Mouse (Mus musculus) telencephalon, adult 2 months (tissue): ENCODE data around the gene Rpl3l.
"Not testable (repeated sequence)": the region's sequence is repeated elsewhere in the genome, so short reads cannot be mapped to it uniquely, and the experiment has no call there.

Source experiments
- DNase-seq: peaks from one replicate; pipeline ENCODE4 v3.0.0-alpha.2; 2011; ENCODE audit warnings: low read depth, low spot score

Rpl3l gene

DNA sequence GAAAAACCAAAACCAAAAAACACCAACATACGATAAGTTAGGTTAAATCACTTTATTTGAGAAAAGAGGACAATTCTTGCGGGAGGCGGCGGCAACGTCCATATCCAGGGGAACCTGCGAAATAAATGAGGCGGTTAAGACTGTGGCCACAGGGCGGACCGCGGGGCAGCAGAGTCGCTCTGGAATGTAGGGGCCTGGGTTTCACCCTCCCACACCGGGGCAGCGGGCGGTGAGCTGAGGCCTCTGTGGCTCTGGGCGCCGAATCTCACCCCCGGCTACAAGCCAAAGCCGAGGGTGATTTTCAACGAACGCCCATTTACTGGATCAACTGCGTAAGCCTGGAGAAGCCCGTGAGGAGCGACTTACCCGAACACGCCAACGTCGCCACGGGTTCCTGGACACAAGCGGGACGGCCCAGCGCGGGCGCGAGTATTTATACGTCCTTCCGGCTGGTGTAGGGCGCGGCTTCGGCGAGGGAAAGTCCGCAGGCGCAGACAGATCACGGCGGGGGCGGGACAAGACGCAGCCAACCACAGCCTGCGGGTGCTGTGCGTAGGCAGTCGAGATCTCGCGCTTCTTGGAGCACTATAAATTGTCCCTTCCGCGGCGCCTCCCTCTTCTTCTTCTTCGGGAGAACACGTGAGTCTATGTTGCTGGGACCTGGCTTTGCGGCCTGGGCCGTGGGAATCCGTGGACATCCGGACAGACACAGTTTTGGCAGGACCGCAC, 8.0 kb upstream of the Rpl3l start:
- DNase-seq = peak; percentile 99

GRCm38 (mm10) chr17:24720616-24721015, 7.0 kb upstream of the Rpl3l start:
- DNase-seq = not testable (repeated sequence)

DNA sequence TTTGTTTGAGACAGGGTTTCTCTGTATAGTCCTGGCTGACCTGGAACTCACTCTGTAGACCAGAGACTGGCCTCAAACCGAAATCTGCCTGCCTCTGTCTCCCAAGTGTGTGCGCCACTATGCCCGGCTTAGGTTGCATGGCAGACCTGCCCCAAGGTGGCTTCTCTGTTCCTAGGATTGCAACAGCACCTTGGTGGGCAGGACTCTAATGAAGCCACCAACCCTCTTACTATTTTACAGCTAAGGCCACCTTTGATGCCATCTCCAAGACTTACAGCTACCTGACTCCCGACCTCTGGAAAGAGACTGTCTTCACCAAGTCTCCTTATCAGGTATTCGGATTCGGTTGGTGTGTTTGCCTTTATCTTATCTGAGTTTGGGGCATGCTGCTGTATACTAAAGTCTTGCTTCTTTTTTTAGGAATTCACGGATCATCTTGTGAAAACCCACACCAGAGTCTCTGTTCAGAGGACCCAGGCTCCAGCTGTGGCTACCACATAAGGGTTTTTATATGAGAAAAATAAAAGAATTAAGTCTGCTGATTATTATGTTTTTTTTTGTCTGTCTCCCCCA, 6.2 kb upstream of the Rpl3l start:
- not testable (repeated sequence) for DNase-seq

GRCm38 (mm10) chr17:24722220-24722924, 5.2 kb upstream of the Rpl3l start:
- no peak for DNase-seq

DNA sequence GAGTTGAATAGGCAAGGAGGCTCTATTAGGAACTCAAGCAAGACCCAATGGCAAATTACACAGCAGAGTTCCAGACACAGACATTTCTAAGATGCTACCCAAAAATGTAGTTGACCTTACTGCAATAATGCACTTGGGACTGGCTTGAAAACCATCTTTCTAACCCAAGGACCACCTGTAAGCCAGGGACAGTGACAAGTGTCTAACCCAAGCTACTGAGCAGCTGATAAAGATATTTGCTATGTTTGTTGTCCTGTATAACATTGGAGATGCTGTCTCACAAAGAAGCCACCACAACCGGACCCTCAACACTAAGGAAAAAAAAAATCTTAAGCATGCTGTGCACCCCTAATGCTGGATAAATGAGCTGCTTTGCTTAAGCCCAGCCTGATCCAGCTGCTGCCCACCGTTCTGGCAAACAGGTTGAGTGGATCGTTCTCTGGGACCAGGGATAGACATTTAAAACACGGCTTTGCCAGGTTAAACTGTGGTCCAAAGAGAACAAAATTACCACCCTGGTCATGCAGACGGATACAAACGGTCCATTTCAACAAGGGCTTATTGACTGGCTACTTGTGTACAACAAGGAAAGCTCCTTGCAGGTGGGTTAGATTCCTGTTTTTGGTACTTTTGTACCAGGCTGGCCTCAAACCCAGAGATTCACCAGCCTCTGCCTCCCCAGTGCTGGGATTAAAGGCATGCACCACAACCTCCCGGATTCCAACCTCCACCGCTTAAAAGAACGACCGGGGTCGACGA, 4.3 kb upstream of the Rpl3l start:
- no peak for DNase-seq

- no peak for DNase-seq
Observed at GRCm38 (mm10) chr17:24723881-24724180, 3.8 kb upstream of the Rpl3l start.

DNA sequence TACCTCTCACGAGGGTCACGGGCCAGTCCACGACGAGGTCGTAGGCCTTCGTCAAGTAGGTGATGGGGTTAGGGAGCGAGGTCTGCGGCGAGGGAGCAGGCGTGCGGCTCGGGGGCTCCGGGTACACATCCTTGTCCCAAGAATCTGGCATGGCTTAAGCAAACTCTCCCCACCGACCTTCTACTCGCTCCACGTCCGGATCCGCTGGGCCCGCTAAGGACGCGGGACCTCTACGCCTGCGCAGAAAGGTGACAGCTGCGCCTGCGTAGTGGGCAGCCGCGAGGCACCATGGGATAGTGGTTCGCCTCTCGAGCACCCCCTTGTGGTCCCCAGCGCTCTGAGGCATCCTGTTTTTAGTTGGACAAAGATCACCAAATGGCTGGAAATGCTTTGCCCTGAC, 3.4 kb upstream of the Rpl3l start, which contains the start of gene Ndufb10:
Ndufb10 (minus strand) TSS at position 295 of the 400 bp plus-strand sequence.
- DNase-seq = peak; percentile 81

GRCm38 (mm10) chr17:24725637-24726390, 1.8 kb upstream of the Rpl3l start:
- no peak for DNase-seq

DNA sequence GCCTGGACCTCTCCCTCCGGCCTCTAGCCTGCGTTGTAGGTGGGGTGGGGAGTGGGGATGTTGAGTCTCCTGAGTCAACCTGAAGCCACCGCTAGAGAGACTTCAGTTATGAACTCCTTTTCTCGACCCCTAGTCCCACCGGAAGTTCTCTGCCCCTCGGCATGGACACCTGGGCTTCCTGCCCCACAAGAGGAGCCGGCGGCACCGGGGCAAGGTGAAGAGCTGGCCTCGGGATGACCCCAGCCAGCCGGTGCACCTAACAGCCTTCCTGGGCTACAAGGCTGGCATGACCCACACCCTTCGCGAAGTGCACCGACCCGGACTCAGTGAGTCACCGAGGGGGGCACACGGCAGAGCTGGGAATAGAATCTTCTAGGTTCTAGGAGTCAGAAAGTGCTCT, 564 bp downstream of the Rpl3l start:
- no peak for DNase-seq

GRCm38 (mm10) chr17:24729067-24729466, 1.4 kb downstream of the Rpl3l start:
- DNase-seq = no peak

DNA sequence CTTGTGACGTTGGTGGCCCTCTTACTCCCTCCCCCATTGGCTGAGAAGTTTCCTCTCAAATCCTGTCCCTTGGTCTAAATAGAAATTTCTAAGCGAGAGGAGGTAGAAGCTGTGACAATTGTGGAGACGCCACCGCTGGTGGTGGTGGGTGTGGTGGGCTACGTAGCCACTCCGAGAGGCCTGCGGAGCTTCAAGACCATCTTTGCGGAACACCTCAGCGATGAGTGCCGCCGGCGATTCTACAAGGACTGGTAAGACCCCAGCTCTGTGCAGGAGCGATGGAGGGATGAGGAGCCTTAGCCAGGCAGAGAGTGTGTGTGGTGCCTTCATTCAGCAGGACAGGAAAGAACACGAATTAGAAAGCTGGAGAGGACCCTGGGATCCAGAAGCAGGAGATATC, 3.2 kb downstream of the Rpl3l start:
- DNase-seq = no peak

- no peak for DNase-seq
Observed at GRCm38 (mm10) chr17:24732233-24732935, 4.8 kb downstream of the Rpl3l start.

- DNase-seq = no peak
Observed at GRCm38 (mm10) chr17:24733434-24734050, 5.9 kb downstream of the Rpl3l start.

DNA sequence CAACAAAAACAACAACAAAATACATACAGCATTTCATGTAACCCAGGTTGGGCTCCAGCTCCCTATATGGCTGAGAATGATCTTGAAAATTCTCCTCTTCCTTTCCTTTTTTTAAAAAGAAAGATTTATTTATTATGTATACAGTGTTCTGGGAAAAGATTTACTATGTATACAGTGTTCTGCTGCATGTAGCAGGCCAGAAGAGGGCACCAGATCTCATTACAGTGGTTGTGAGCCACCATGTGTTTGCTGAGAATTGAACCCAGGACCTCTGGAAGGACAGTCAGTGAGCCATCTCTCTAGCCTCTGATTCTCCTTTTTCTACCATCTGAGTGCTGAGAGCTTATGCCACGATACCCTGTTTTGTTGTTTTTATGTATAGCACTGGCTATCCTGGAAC, 6.9 kb downstream of the Rpl3l start:
- no peak for DNase-seq

- no peak for DNase-seq
Observed at GRCm38 (mm10) chr17:24735446-24735845, 7.8 kb downstream of the Rpl3l start.

- peak; percentile 96 for DNase-seq
Observed at GRCm38 (mm10) chr17:24736330-24737051, 8.9 kb downstream of the Rpl3l start, which contains the start of gene Msrb1. Gene Msrb1, plus strand, starts transcription at chr17:24736642.

DNA sequence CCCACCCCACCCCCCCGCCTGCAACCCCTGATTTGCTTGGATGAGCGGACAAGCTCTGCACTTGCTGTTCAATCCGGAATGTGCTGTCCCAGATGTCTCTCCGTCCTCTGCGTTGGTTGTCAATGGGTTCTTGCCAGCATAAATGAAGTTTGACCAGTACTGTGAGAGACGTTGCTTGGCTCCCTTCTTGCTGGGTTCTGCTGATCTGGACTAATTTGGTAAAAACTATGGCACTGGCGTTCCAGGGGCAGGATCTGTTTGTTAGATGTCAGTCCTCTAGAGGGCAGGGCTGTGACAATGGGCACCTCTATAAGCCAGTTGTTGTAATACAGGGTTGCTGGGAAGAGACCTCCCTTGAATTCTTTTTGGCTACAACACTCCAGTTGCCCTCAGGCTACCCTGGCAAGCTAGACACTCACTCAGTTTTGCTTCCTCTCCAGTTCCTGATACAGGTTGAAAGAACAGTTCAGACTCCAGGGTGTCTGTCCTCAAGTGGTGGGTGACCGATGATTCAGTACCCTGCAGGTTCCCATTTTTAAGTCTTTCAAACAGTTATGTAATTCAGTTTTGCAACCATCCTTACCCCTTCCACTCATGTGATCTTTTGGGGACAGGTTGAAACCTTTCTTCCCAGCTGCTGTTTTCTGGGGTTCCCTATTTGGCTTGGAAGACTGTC, 9.7 kb downstream of the Rpl3l start:
- DNase-seq = no peak

GRCm38 (mm10) chr17:24738238-24738637, 10.6 kb downstream of the Rpl3l start:
- no peak for DNase-seq

DNA sequence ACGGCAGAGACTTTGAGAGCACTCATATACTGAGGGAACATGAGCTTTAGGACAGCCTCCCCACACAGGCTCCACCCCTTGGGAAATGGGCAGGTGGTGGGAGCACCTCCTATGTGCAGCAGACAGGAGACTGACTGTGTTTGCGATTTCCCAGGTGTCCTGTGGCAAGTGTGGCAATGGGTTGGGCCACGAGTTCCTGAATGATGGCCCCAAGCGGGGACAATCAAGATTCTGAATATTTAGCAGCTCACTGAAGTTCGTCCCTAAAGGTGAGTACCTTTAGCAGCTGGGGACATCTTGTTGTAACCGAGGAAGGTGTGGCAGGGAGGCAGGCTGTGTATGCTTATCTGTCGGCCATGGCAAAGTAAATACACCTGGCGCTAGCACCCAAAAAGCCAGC, 12.3 kb downstream of the Rpl3l start:
- DNase-seq = no peak
